Mouse (Mus musculus) gastrocnemius, adult 8-10 months (tissue): ENCODE results near the gene Patz1. TPM values are rescaled to one million over a fixed set of nuclear protein-coding genes. Genes with fewer than 3 reads are reported as not detected.

Experiments used
- DNase-seq, 2 experiments: peaks; one replicate each; pipeline ENCODE4 v3.0.0; 2022; ENCODE audit warnings: low spot score in 2 of 2
- total RNA-seq, 4 experiments: library from RNA; stranded (reverse); gene quantifications; 2 replicates each; pipeline ENCODE4 v1.2.4; 2022

Patz1 gene
- 10 to 100 TPM; 13.0 to 22.3 (median 19.2) TPM for total RNA-seq

- DNase-seq: no peak
These were observed at the start of gene Patz1 for GRCm38 (mm10) chr11:3288521-3289301. Gene Patz1, plus strand, starts transcription at chr11:3288874.

GRCm38 (mm10) chr11:3242395-3242794 is 46.3 kb upstream of the Patz1 start:
- no peak for DNase-seq

GRCm38 (mm10) chr11:3243771-3244170 is 44.9 kb upstream of the Patz1 start:
- DNase-seq: no peak

GRCm38 (mm10) chr11:3247387-3247786 is 41.3 kb upstream of the Patz1 start:
- no peak for DNase-seq

GRCm38 (mm10) chr11:3259537-3259936 is 29.1 kb upstream of the Patz1 start:
- no peak for DNase-seq

- DNase-seq: no peak
These were observed 23.2 kb upstream of the Patz1 start for GRCm38 (mm10) chr11:3265291-3266078.

- DNase-seq: peak; percentile 79 to 91
These were observed 22.5 kb upstream of the Patz1 start, which contains the start of gene Drg1 for GRCm38 (mm10) chr11:3266079-3266685. Gene Drg1, minus strand, starts transcription at chr11:3266415.

- no peak for DNase-seq
These were observed 21.5 kb upstream of the Patz1 start for GRCm38 (mm10) chr11:3267133-3267532.

GRCm38 (mm10) chr11:3269241-3269640 is 19.4 kb upstream of the Patz1 start:
- DNase-seq: no peak

GRCm38 (mm10) chr11:3278351-3278750 is 10.3 kb upstream of the Patz1 start:
- no peak for DNase-seq

GRCm38 (mm10) chr11:3279729-3280128 is 8.9 kb upstream of the Patz1 start:
- DNase-seq: no peak

GRCm38 (mm10) chr11:3282887-3283286 is 5.8 kb upstream of the Patz1 start:
- no peak for DNase-seq

GRCm38 (mm10) chr11:3283645-3284044 is 5.0 kb upstream of the Patz1 start:
- DNase-seq: no peak

GRCm38 (mm10) chr11:3285940-3286339 is 2.7 kb upstream of the Patz1 start:
- no peak for DNase-seq

- no peak for DNase-seq
These were observed 1.5 kb upstream of the Patz1 start for GRCm38 (mm10) chr11:3287131-3287530.

- no peak for DNase-seq
These were observed 753 bp upstream of the Patz1 start for GRCm38 (mm10) chr11:3287921-3288320.

- peak; percentile 45 to 71 for DNase-seq
These were observed 678 bp downstream of the Patz1 start for GRCm38 (mm10) chr11:3289302-3289802.

- DNase-seq: peak; percentile 67 to 75
These were observed 1.3 kb downstream of the Patz1 start for GRCm38 (mm10) chr11:3289803-3290639.

GRCm38 (mm10) chr11:3290640-3291310 is 2.1 kb downstream of the Patz1 start:
- DNase-seq: peak; percentile 14 to 26

- DNase-seq: no peak
These were observed 2.8 kb downstream of the Patz1 start for GRCm38 (mm10) chr11:3291311-3292061.
